Comparison of ENCODE assay signal across 11 mouse cellular contexts in genomic region chr16:48155355-48155754, GRCm38 (mm10).
"Had no signal": no experiment of that assay in that cellular context is flagged by ENCODE, and none has a peak within 500 bp of the region (broad histone marks: within the 10 kb centered on the region; RNA-seq: fewer than 3 reads in every experiment).

No protein-coding gene starts in this region.

- H3K9me3 ChIP-seq: limb, embryonic 13.5 days; neural tube, embryonic 15.5 days had no signal

- DNase-seq: kidney, postnatal 10 days; kidney, postnatal 4 days; left cerebral cortex, postnatal 4 days; lung, adult 18-20 months; right cerebral cortex, postnatal 14 days; thymus, postnatal 36 days had no signal

- H3K9ac ChIP-seq: limb, embryonic 13.5 days; liver, embryonic 14.5 days; neural tube, embryonic 15.5 days had no signal

- H3K27ac ChIP-seq: layer of hippocampus, adult 2 months; limb, embryonic 13.5 days; liver, embryonic 14.5 days; neural tube, embryonic 15.5 days had no signal

- H3K27me3 ChIP-seq: limb, embryonic 13.5 days; neural tube, embryonic 15.5 days had no signal

- H3K4me3 ChIP-seq: layer of hippocampus, adult 2 months; limb, embryonic 13.5 days; myocyte; neural tube, embryonic 15.5 days had no signal

- H3K4me1 ChIP-seq: limb, embryonic 13.5 days; neural tube, embryonic 15.5 days had no signal

- H3K36me3 ChIP-seq: limb, embryonic 13.5 days; neural tube, embryonic 15.5 days had no signal

- H3K4me2 ChIP-seq: limb, embryonic 13.5 days; neural tube, embryonic 15.5 days had no signal
